Mouse (Mus musculus): ENCODE measurements at regions not wholly inside any gene's neighbourhood (a gene's known extent, or its start where the extent isn't known, plus 50 kb on each side); places are given as distances from the start of the nearest gene placed in this dataset.

- in situ Hi-C loops (cut with MseI, MboI), result no loop called here
Observed at GRCm38 (mm10) chr12:73447172-73447571, 99.0 kb downstream of the Tmem30b start.

DNA sequence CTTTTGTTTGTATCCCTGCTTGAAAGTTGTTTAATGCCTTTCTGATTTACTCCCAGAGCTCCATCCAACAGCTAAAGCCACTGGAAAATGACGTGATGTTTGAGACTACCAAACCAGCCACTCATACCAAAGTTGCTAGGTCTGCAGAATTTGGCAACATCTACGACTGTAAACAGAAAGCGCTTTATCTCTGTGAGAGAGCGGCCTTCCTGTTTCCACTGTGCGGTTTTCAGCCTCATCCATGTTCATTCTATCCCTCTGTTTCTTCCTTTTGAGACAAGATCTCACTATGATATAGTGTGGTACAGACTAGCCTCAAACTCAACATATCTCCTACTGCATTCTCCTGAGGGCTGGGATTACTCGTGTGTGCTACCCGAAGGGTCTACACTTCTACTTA is 100.0 kb downstream of the Tmem30b start:
- in situ Hi-C loops (cut with MseI, MboI), result no loop called here

DNA sequence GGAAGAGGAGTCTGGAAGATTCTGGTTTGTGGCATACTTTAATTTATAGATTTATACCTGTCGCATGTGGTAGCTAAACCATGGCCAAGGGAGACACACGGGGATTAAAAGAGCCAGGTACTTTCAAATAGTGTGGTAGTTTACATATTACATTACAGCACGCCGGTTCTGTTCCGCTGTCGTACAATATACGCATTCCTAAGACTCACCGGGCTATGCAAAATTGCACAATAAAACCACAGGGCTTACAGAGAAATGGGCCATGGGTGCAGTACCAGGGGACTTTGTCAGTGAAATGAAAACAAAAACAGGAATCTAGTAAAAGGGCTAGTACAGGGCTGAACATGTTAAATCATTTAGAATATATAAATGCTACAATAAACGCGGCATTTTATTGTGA is 100.6 kb downstream of the Tmem30b start:
- in situ Hi-C loops (cut with MseI, MboI), result no loop called here

GRCm38 (mm10) chr12:73445128-73445527 is 101.1 kb downstream of the Tmem30b start:
- in situ Hi-C loops (cut with MseI, MboI), result no loop called here

GRCm38 (mm10) chr12:73441326-73441725 is 104.9 kb downstream of the Tmem30b start:
- in situ Hi-C loops (cut with MseI, MboI), result no loop called here

DNA sequence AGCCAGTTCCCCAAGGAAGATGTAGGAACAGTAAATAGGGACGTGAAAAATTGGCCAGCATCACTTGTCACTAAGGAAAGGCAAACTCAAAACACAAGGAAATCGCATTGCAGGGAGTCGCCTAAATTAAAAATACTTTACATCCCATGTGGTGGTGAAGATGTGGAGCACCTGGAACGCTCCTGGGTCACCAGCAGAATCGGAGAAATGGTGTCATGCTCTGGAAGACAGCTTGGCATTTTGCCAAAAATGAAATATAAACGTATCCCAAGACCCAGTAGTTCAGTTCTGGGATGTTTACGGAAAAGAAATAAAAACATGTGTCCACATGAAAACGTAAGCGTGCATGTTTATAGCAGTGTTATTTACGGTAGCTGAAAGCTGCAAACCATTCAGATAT is 111.5 kb downstream of the Tmem30b start:
- in situ Hi-C loops (cut with MseI, MboI), result no loop called here

GRCm38 (mm10) chr12:73432546-73432945 is 113.6 kb downstream of the Tmem30b start:
- in situ Hi-C loops (cut with MseI, MboI), result no loop called here

- in situ Hi-C loops (cut with MseI, MboI), result no loop called here
Observed at GRCm38 (mm10) chr12:73428171-73428570, 118.0 kb downstream of the Tmem30b start.

DNA sequence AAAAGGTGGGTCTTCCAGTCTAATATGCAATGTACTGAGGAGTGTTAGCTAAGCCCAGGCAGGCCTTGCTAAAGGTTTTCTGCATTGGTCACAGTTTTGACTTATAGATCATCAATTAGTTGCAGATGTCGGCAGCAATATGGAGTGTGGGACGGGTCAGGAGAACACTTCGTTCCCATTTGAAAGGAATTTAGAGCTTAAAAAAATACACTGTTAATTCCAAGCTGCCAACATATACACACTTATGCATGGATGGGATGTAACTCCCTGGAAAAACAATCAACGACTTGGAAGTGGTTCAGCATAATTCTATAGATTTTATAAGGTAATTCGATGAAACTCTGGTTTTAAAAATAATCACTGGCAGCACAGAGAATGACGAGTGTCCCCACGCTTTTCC is 121.4 kb downstream of the Tmem30b start:
- in situ Hi-C loops (cut with MseI, MboI), result no loop called here

GRCm38 (mm10) chr12:73417101-73417500 is 129.1 kb downstream of the Tmem30b start:
- in situ Hi-C loops (cut with MseI, MboI), result no loop called here

DNA sequence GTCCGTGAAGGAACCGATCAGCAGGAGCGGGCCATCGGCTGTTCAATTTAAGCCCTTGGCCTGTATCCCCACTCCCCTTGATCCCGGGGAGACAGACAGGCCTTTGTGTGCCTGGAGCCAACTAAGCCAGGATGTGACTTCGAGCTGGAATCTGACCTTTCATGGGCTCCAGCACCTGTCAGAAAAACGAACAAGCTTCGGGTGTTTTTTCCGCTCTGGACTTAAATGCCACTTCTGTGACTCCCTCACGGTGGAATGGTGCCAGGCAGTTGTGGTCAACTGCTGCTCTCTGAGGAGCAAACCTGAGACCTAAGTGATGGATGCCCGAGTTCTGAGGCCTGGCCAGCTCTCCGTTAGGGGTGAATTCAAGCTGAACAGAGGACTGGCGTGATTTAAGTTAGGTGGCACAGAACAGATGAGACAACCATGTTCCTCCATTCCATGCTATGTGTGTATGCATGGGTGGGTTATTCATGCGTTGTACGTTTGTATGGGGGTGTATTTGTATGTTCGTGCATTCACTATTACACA is 129.8 kb downstream of the Tmem30b start:
- in situ Hi-C loops (cut with MseI, MboI), result no loop called here

- in situ Hi-C loops (cut with MseI, MboI), result no loop called here
Observed at GRCm38 (mm10) chr12:73415856-73416366, 129.3 kb downstream of the Slc38a6 start.

DNA sequence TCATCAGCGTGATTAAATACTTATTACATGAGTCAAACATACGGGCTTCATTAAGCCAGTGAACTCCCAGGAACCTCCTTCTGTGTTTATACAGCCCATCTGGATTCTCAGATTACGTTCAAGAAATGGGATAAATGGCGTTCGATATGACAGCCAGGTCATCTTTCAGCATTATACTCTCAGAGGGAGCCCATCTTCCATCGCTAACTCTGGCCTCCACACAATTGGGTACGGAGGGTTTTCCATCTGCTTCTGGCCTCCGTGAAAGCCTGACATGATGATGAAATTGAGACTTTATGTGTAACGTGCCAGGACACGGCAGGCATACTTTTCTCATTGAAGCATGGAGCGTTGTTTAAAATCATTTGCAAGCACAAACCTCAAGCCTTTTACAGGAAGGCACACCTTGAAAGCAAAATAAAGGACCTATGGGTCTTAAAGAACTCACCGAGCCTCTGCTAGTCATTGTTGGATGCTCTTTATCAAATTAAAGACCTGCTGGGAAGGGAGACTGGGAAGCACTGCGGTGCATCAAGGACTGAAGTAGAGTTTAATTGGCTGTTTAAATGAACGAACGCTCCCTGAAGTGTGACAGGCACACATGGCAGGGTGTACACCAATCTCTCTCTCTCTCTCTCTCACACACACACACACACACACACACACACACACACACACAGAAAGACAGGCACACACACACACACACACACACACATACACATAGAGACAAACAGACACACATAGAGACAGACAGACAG is 127.0 kb downstream of the Slc38a6 start:
- in situ Hi-C loops (cut with MseI, MboI), result no loop called here

GRCm38 (mm10) chr12:73412500-73412899 is 125.9 kb downstream of the Slc38a6 start:
- in situ Hi-C loops (cut with MseI, MboI), result no loop called here

DNA sequence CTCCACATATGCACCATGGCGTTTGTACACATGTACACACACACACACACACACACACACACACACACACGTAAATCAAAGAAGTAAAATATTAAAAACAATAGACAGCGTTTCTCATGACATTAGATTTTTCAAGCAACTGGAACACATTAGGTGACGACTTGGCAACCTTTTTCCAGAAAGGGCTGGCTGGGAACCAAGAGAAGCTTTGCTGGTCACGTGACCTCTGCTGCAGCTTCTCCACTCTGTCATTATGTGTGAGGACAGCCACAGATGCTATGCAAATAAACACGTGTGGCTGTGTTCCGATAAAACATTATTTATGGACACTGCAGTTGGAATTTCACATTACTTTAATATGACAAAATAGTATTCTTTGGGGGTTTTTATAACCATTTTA is 124.3 kb downstream of the Slc38a6 start:
- in situ Hi-C loops (cut with MseI, MboI), result no loop called here

DNA sequence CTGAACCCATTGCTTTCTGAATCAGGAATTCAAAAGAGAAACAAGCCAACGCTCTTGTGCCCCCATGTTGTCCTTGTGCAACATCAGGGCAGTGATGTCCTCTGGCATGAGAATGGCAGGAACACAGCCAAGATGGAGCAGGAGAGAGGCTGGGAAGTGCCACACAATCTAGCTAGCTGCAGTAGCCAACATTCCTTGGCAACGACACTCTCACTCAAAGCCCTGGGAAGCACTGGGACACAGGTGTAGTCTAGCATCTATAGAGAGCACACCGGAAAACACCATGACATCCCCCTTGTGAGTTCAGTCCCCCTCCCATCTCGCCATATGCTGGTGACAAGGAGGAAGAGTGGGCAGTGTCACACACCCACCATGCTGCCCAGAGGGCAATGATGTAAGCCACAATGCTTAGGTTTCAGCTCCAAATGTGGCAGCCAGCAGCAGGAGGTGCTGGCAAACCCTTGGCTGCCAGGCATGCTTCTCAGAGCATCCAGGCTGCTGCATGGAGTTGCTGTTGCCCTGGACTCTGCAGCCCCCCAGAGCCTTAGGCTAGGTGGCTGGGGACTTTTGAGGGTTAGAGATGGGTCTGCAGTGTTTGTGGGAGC is 123.0 kb downstream of the Slc38a6 start:
- in situ Hi-C loops (cut with MseI, MboI), result no loop called here

DNA sequence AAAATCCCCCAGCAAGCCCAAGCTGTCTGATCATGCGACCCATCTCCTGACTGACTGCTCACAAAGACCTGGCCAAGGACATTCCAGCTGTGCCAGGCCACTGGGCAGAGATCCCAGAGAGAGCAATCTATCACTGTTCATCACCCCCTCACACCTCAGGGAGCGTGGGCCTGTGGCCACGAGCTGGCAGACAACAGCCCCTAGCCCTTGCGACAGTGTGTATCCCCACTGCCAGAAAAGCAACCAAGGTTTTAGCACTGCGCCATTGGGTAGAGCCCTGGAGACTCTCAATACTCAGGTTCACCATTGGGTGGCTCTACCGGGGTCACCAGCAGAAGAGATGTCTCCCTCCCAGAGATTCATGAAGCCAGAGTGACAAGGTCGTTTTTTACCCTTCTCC is 122.0 kb downstream of the Slc38a6 start:
- in situ Hi-C loops (cut with MseI, MboI), result no loop called here

DNA sequence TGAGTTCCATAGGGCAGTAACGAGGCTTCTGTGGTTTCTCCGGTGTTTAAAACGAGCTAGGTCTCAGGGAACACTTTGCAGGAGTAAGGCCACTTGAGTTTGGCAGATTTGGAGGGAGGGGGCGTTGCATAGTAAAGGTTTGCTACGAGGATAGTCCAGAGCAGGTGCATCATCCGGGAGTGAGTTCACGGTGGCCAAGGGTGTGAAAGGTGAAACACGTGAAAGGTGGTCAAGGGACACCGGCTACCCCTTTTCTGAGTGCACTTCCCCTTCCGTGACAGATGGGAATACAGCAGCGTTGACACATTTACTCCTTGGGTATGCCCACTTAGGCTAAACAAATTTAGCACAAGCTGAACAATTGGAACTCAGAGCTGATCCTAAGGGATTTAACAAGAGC is 121.6 kb downstream of the Slc38a6 start:
- in situ Hi-C loops (cut with MseI, MboI), result no loop called here

DNA sequence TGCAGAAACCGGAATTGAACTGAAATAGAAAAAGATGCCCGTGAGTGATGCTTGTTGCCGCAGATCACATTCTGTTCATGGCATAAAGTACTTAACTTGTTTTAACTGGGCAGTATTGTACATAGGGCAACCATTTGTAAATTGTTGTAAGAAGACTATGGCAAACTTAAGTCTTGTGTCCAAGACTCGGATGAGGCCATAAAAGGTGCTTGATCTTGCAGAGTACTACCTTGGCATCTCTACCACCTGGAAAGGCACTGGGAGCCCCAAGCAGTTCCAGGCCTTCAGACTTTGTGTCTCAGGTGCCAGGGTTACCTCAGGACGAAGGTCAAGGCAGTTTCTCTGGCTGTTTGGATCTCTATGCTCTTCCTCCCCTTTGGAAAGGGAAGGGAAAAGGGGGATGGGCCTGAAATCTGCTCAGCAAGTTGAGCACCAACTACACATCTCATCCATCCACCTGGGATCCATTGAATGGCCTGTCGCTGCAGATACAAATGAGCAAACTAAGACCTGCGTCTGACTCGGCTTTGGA is 120.0 kb downstream of the Slc38a6 start:
- in situ Hi-C loops (cut with MseI, MboI), result no loop called here

DNA sequence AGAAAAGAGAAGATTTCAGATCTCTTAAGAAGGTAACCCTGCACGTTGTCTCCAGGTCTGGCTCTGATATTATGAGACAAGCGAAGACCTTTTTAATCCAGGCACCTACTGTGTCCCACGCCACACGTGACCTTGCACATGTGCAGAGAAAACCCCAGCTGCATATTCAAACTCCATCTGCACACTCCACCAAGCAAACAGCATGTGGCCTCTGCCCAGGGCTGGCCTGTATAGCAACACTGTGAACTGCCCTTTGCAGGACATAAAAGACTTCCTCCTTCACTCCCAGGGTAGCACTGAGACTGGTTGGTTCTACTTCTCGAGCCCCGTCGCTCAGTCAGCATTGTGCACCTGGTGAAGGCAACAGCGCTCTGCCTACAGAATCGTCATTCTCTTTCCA is 119.0 kb downstream of the Slc38a6 start:
- in situ Hi-C loops (cut with MseI, MboI), result no loop called here

- in situ Hi-C loops (cut with MseI, MboI), result no loop called here
Observed at GRCm38 (mm10) chr12:73405106-73405505, 118.5 kb downstream of the Slc38a6 start.

- in situ Hi-C loops (cut with MseI, MboI), result no loop called here
Observed at GRCm38 (mm10) chr12:73403906-73404474, 117.4 kb downstream of the Slc38a6 start.
